ENCODE assay signal across 8 mouse cellular contexts in the genomic region with DNA sequence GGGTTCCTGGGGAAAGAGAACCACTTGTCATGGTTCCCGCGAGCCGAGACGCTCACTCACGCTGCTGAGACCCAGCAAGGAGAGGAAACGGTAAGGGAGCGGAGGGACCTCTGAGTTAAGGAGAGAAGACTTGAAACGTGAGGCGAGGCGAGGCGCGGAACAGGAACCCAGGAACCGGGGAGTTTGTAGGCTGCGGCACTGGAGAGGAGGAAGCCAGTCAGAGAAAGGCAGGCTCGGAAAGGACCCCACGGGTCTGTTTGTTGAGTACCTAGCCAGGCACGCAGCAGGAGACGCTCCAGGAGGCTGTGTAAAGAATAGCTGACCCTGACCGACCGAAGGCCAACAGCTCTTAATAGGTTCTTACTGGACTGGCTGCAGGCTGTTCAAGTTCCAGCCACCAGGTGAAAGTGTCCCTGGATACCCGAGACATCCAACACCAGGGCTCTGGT. TPM values are rescaled to one million over a fixed set of nuclear protein-coding genes. Genes with fewer than 3 reads are reported as not detected.
DNase-seq lines count a peak whose midpoint lies in the region; ATAC-seq and TF ChIP-seq lines count a peak whose summit lies in the region.

No protein-coding gene starts in this region.

- H3K27ac ChIP-seq in liver, adult 2 months (replicated peaks; ENCODE audit: insufficient read depth, low read depth, low read length) = no peak overlapping the region
- peak overlapping the region; percentile 68 for H3K27ac ChIP-seq in kidney, embryonic 16.5 days (ENCODE audit: low read length)

- 0 out of 2 replicates have a peak, but pooled peaks cover 4% of the 10 kb centered on the region for H3K9me3 ChIP-seq in kidney, embryonic 16.5 days (ENCODE audit: low read length)
- peaks cover 6% of the 10 kb centered on the region; the same call in 1 of the 2 replicates for H3K9me3 ChIP-seq in megakaryocyte, embryonic 14.5 days

- H3K4me2 ChIP-seq in kidney, embryonic 16.5 days (replicated peaks; ENCODE audit: low read depth, low read length) = peak overlapping the region; percentile 56

- no peak for TF ChIP-seq POLR2A in liver, adult 2 months (IDR thresholded peaks at IDR 0.05; ENCODE audit: extremely low read depth, insufficient read depth, low read length)

- ATAC-seq in kidney, embryonic 16.5 days (ENCODE audit: low FRiP score, low TSS enrichment) = peak; percentile 88
- ATAC-seq in activated CD4-positive, CD25-positive, alpha-beta regulatory T cell, adult 4 months = no peak

- no peaks in the 10 kb centered on the region for H3K36me3 ChIP-seq in liver, adult 2 months (ENCODE audit: control insufficient read depth, insufficient read depth, low read length)
- H3K36me3 ChIP-seq in kidney, embryonic 16.5 days (ENCODE audit: insufficient read depth, low read length) = no peaks in the 10 kb centered on the region
- no peaks in the 10 kb centered on the region for H3K36me3 ChIP-seq in megakaryocyte, embryonic 14.5 days (replicated peaks; ENCODE audit: low read length)

- no peak; the same call in 1 of the 2 replicates for TF ChIP-seq CTCF in liver, adult 2 months (IDR thresholded peaks at IDR 0.05; ENCODE audit: low read depth, low read length)

- no peaks in the 10 kb centered on the region for H3K79me2 ChIP-seq in liver, adult 2 months (ENCODE audit: control insufficient read depth, insufficient read depth, low read length)

- peaks cover 1% of the 10 kb centered on the region for H3K4me1 ChIP-seq in liver, adult 2 months (ENCODE audit: control insufficient read depth, insufficient read depth, low read length)
- H3K4me1 ChIP-seq in kidney, embryonic 16.5 days (ENCODE audit: insufficient read depth, low read length) = peaks cover 9% of the 10 kb centered on the region
- H3K4me1 ChIP-seq in megakaryocyte, embryonic 14.5 days = peaks cover 20% of the 10 kb centered on the region

- H3K9ac ChIP-seq in liver, adult 2 months (ENCODE audit: low read depth, low read length) = 0 out of 2 replicates have a peak overlapping the region, but pooled peaks have one; percentile 19
- peak overlapping the region; percentile 53 for H3K9ac ChIP-seq in kidney, embryonic 16.5 days (replicated peaks; ENCODE audit: low read length)

- DNase-seq in liver, adult 2 months (ENCODE audit: extremely low read depth, low read depth, low spot score) = peak; percentile 33
- DNase-seq in liver = no peak
- peak; percentile 32 for DNase-seq in forelimb bud, embryonic 11.5 days (ENCODE audit: low read depth, low spot score)
- DNase-seq in thymus, postnatal 25 days = peak; percentile 23
- DNase-seq in left cerebral cortex, adult 11 months (ENCODE audit: low spot score) = no peak

- 20% methylated on average over 21 of the region's 21 CpGs for WGBS in liver, adult 2 months
- under 1% methylated on average over 21 of the region's 21 CpGs for WGBS in kidney, embryonic 16.5 days

- no peak overlapping the region for H3K4me3 ChIP-seq in liver, adult 2 months (ENCODE audit: insufficient read depth, low read depth, low read length)
- H3K4me3 ChIP-seq in kidney, embryonic 16.5 days (ENCODE audit: low read length) = peak overlapping the region; percentile 33
- peak overlapping the region; percentile 74 for H3K4me3 ChIP-seq in megakaryocyte, embryonic 14.5 days (replicated peaks)

- no peaks in the 10 kb centered on the region for H3K27me3 ChIP-seq in liver, adult 2 months (ENCODE audit: control insufficient read depth, insufficient read depth, low read length)
- H3K27me3 ChIP-seq in kidney, embryonic 16.5 days (ENCODE audit: insufficient read depth, low read length) = no peaks in the 10 kb centered on the region
- H3K27me3 ChIP-seq in megakaryocyte, embryonic 14.5 days (replicated peaks) = peaks cover 17% of the 10 kb centered on the region

RNA-seq across cellular contexts. Expression of gene Ccdc162, which starts 31.9 kb away (rescaled TPM):
- 7.9 and 10.3 TPM in 2 replicates for total RNA-seq in liver, adult 2 months (2014; rRNA removed)
- 6.0 and 7.1 TPM in 2 replicates for polyA plus RNA-seq in liver, adult 2 months (2012; rRNA removed)
- 0.36 and 0.40 TPM in 2 replicates for polyA plus RNA-seq in kidney, embryonic 16.5 days (2015; fragmentation: Nextera tagmentation; extraction: Ambion mirVana)
- polyA plus RNA-seq in megakaryocyte, embryonic 14.5 days (2012; ENCODE audit: insufficient read depth, low replicate concordance) = not detected in 2 replicates
- polyA plus RNA-seq in activated CD4-positive, CD25-positive, alpha-beta regulatory T cell, adult 4 months (2017; shearing (Covaris generic)) = 1 to 10 TPM in 1 of 2 experiments, under 1 TPM in 1; 0.33 to 1.1 TPM

Comparison
In these comparisons a context has a peak if more than half of its experiments do, and no peak if none do; other contexts are left out.
1. DNase-seq: peak in liver, adult 2 months (single experiment), forelimb bud, embryonic 11.5 days (single experiment) and thymus, postnatal 25 days (single experiment); none in liver (single experiment) and left cerebral cortex, adult 11 months (single experiment).